Mouse (Mus musculus): ENCODE measurements around the gene Inhbb. TPM values are rescaled to one million over a fixed set of nuclear protein-coding genes. Genes with fewer than 3 reads are reported as not detected.
A peak's percentile ranks its signal among the peaks of the same experiment; 100 is the strongest.

The Inhbb gene
- polyA plus RNA-seq, 1 experiment: 3.5 TPM

DNA sequence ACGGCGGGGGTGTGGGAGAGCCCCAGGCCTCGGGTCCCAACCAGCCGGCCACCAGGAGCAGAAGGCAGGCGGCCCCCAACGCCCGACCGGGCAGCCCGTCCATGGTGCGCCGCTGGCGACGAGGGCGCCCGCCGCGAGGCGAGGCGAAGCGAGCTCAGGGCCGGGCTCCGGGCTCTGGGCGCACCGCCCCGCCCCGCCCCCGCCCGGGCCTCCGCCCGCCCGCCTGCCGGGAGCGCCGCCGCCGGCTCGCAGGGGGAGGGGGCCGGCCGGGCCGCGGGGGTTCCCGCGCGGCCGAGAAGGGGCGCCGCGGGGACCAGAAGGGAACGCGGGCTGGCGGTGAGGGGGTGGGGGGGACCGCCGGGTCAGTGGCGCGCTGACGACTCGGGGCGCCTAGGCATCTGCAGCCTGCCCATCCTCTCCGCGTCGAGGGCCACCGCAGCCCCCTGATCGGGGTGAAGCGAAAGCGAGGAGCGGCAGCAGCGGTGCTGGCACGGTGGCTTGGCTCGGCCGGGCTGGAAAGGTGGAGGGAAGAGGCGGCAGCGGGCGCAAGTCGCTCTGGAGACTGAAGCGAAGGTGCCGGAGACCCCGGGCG lies 968 bp downstream of the Inhbb start:
- TF ChIP-seq POLR2A (IDR thresholded peaks at IDR 0.05; ENCODE audit: extremely low read depth, insufficient read depth, low read length) (no peak), CTCF (IDR thresholded peaks at IDR 0.05; ENCODE audit: extremely low read depth, insufficient read depth, low read length) (no peak)
- peak overlapping the region; percentile 34 for H3K4me3 ChIP-seq (ENCODE audit: insufficient read depth, low read length)
- no peaks in the 10 kb centered on the region for H3K4me1 ChIP-seq (ENCODE audit: control insufficient read depth, insufficient read depth, low read length)
- peak overlapping the region; percentile 63; the same call in 1 of the 2 replicates for H3K27ac ChIP-seq (ENCODE audit: insufficient read depth, low read length)

DNA sequence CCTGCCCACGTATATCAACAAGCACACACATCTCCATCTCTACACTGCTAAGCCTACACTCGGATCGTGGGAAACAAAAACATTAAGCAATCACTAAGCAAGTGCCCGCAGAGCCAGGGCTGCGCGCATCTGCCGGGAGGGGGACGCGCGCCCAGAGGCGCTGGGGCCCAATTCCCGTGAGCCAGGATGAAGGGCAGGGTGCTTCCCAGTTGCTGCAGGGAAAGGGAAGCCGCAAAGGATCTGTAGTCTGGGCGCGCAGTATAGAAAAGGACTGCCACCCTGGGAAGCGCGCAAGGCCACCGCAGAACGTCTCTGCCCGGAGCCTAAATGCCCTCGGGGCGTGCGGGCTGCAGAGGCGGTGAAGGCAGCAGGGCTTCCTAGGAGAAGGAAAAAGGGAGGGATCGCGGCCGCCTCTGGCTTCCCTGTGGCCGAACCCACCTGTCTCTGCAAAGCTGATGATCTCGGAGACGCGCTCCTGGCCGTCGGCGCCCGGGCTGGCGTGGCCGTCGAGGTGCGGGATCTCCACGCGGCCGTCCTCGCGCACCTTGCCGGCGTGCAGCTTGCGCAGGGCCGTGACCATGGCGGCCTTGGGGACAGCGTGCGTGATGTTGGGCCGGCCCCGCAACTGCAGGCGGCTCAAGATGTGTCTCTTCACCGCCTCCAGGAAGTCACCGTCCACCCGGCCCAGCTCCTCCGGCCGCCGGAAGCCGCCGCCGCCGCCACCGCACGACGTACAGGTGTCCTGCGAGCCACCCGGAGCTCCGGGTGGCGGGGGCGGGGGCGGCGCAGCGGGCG lies 1.7 kb downstream of the Inhbb start:
- TF ChIP-seq POLR2A (IDR thresholded peaks at IDR 0.05; ENCODE audit: extremely low read depth, insufficient read depth, low read length): no peak
- no peak for TF ChIP-seq CTCF (IDR thresholded peaks at IDR 0.05; ENCODE audit: extremely low read depth, insufficient read depth, low read length)
- Histone ChIP-seq H3K4me1 (ENCODE audit: control insufficient read depth, insufficient read depth, low read length) (no peaks in the 10 kb centered on the region), H3K4me3 (ENCODE audit: insufficient read depth, low read length) (peak overlapping the region; percentile 43), H3K27ac (ENCODE audit: insufficient read depth, low read length) (no peak overlapping the region)

DNA sequence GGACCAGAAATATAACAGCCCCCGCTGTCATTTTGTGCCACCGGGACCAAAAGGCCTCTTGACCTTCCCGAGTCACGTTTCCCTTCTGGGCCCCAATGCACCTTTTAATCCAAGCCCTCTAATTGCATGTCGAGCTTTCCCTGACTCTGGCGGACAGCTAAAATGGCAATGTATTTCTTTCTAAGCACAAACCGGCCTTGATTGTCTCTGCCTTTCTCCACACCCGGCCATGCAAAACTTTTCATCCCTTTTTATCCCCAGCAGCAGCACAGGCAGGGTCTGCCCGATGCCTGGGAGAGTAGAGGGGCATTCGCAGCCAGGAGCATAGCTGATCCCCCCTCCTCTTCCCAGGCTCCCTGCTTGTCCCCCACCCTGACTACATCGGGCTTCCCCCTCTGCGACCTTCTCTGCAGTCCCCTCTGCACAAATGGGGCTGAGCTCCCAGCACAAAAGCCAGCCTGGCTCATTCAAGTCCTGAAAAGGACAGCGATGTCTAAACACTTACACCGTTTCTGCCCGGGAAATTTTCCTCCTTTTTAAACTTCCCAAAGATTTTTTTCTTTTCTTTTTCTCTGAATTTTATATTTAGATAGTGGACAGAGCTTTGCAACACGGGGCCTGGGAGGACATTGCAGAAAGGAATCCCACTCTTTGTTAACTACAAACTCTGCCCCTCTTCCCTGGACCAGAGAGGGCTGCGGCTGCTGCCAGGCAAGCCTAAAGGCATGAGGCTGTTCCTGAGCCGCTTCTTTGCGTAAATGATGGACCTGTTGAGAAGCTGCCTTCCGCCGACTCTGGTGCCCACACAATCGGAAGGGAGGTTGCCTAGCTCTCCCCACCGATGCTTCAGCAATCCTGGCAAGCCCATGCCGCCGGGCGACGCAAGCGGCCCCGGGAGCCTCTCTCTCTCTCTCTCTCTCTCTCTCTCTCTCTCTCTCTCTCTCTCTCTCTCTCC lies 2.6 kb downstream of the Inhbb start:
- Histone ChIP-seq H3K4me1 (ENCODE audit: control insufficient read depth, insufficient read depth, low read length) (no peaks in the 10 kb centered on the region), H3K27ac (ENCODE audit: insufficient read depth, low read length) (no peak overlapping the region), H3K4me3 (ENCODE audit: insufficient read depth, low read length) (peak overlapping the region; percentile 43)
- TF ChIP-seq CTCF (IDR thresholded peaks at IDR 0.05; ENCODE audit: extremely low read depth, insufficient read depth, low read length) (no peak), POLR2A (IDR thresholded peaks at IDR 0.05; ENCODE audit: extremely low read depth, insufficient read depth, low read length) (no peak)

DNA sequence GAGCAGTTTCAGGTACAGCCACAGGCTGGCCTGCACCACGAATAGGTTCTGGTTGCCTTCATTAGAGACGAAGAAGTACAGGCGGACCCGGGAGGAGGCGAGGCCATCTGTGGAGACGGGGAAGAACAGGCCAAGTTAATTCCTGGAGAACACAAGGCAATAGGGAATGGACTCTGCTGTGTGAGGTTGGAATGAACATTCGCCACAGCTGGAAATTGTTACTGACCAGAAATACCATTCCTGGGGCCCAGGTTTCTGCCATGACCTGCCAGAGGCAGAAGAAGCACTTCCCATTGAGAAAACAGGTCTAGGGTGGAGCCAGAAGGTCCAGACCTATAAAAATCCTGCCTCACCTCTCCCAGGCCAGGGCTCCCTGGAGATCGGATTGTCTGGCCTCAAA lies 4.1 kb downstream of the Inhbb start:
- Histone ChIP-seq H3K27ac (ENCODE audit: insufficient read depth, low read length) (no peak overlapping the region), H3K4me1 (ENCODE audit: control insufficient read depth, insufficient read depth, low read length) (no peaks in the 10 kb centered on the region), H3K4me3 (ENCODE audit: insufficient read depth, low read length) (no peak overlapping the region)
- TF ChIP-seq CTCF (IDR thresholded peaks at IDR 0.05; ENCODE audit: extremely low read depth, insufficient read depth, low read length): no peak
- TF ChIP-seq POLR2A (IDR thresholded peaks at IDR 0.05; ENCODE audit: extremely low read depth, insufficient read depth, low read length): no peak

DNA sequence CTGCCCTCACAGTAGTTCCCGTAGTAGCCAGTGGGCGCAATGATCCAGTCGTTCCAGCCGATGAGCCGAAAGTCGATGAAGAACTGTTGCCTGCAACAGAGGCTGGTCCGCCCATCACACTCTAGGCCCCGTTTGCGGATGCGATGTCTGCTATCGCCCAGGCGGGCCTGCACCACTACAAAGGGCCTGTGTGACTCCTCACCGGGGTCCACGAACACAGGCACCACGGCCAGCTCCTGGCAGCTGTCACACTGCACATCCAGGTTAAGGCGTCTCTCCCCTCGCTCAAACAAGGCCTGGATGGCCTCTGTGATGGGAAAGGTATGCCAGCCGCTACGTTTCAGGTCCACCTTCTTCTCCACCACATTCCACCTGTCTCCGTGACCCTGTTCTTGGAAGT lies 4.5 kb downstream of the Inhbb start:
- H3K4me3 ChIP-seq (ENCODE audit: insufficient read depth, low read length): no peak overlapping the region
- no peaks in the 10 kb centered on the region for H3K4me1 ChIP-seq (ENCODE audit: control insufficient read depth, insufficient read depth, low read length)
- no peak for TF ChIP-seq CTCF (IDR thresholded peaks at IDR 0.05; ENCODE audit: extremely low read depth, insufficient read depth, low read length)
- H3K27ac ChIP-seq (ENCODE audit: insufficient read depth, low read length): no peak overlapping the region

DNA sequence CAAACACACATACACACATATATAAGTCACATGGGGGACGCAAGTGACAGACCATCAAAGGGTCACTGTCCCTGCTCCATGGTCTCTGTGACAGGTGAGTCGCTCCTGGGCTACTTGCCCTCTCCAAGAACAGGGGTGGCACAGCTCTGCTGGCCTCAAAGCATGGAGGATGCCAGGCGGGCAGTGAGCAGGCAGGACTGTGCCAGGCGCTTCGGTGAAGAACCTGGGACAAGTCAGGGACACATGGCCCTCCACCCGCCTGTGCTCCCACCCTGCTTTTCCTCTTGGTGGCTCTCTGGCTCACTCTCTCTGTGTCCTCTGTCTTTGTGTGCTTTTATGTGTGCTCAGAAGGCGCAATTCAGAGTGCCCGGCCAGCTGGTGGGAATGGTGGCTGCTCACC lies 5.4 kb downstream of the Inhbb start:
- H3K4me1 ChIP-seq (ENCODE audit: control insufficient read depth, insufficient read depth, low read length): no peaks in the 10 kb centered on the region
- TF ChIP-seq CTCF (IDR thresholded peaks at IDR 0.05; ENCODE audit: extremely low read depth, insufficient read depth, low read length) (no peak), POLR2A (IDR thresholded peaks at IDR 0.05; ENCODE audit: extremely low read depth, insufficient read depth, low read length) (no peak)
- no peak overlapping the region for H3K27ac ChIP-seq (ENCODE audit: insufficient read depth, low read length)
- H3K4me3 ChIP-seq (ENCODE audit: insufficient read depth, low read length): no peak overlapping the region

DNA sequence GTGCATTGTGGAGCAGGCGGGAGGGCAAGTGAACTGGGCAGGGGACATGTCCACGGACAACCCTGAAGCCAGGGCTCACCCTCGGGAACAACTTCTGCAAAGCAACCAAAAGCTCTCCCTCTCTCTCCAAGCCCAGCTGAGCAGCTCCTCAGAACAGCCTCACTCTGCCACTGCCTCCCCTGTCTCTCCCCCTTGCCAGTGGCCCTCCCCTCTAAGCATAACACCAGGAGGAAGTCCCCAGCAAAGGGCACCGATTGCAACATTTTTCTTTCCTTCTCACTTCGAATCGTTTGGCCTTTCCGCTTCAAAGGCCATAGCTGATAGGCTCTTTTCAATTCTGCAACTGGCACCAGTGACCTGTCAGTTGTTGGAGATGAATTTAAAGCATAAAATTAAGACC lies 5.9 kb downstream of the Inhbb start:
- TF ChIP-seq POLR2A (IDR thresholded peaks at IDR 0.05; ENCODE audit: extremely low read depth, insufficient read depth, low read length) (no peak), CTCF (IDR thresholded peaks at IDR 0.05; ENCODE audit: extremely low read depth, insufficient read depth, low read length) (no peak)
- no peaks in the 10 kb centered on the region for H3K4me1 ChIP-seq (ENCODE audit: control insufficient read depth, insufficient read depth, low read length)
- H3K27ac ChIP-seq (ENCODE audit: insufficient read depth, low read length): no peak overlapping the region

DNA sequence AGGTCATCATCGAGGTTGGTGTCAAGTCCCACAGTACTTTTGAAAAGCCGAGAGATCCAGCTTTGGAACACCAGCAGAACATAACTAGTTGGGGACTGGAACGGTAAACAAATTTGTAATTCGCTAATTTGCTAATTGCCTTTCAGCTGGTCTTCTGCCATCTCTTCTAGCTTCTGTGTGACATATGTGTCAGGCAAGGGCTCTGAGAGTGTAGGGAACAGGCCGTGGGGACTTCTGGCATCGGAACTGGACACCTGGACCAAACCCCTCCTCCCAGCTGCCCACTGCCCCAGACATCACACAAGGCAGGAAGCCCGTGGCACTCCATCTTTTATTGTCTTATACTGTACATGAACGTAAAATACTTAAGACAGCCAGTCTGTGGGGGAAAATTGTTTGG lies 6.9 kb downstream of the Inhbb start:
- no peak overlapping the region for H3K4me3 ChIP-seq (ENCODE audit: insufficient read depth, low read length)
- no peak overlapping the region for H3K27ac ChIP-seq (ENCODE audit: insufficient read depth, low read length)
- TF ChIP-seq POLR2A (IDR thresholded peaks at IDR 0.05; ENCODE audit: extremely low read depth, insufficient read depth, low read length): no peak
- no peak for TF ChIP-seq CTCF (IDR thresholded peaks at IDR 0.05; ENCODE audit: extremely low read depth, insufficient read depth, low read length)
- H3K4me1 ChIP-seq (ENCODE audit: control insufficient read depth, insufficient read depth, low read length): no peaks in the 10 kb centered on the region

More for the DNA sequence above, 5.9 kb downstream of the Inhbb start:
- no peak overlapping the region for H3K4me3 ChIP-seq (ENCODE audit: insufficient read depth, low read length)

DNA sequence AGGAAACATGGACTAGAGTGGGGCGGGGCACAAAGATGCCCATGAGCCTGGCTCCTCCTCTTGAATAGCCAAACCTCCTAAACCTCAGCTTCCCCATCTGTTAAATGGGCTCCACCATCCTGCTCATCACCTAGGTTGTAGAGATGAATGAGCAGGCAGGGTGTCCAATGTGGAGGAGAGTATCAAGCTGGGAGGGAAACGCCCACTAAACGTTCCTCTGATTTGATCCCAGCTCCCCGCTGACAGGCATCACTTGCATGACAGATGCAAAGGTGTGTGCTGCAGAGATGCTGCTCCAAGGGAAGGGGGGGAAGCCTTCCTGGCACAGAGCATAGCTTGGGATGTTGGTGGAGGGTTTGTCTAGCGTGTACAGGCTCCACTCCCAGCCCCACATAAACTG lies 11.4 kb downstream of the Inhbb start:
- Histone ChIP-seq H3K4me3 (ENCODE audit: insufficient read depth, low read length) (no peak overlapping the region), H3K27ac (ENCODE audit: insufficient read depth, low read length) (no peak overlapping the region), H3K4me1 (ENCODE audit: control insufficient read depth, insufficient read depth, low read length) (no peaks in the 10 kb centered on the region)
- TF ChIP-seq CTCF (IDR thresholded peaks at IDR 0.05; ENCODE audit: extremely low read depth, insufficient read depth, low read length) (no peak), POLR2A (IDR thresholded peaks at IDR 0.05; ENCODE audit: extremely low read depth, insufficient read depth, low read length) (no peak)
